Mouse (Mus musculus) small intestine, adult 10 weeks (tissue): ENCODE results near the gene Vmn1r127. TPM values are rescaled to one million over a fixed set of nuclear protein-coding genes. Genes with fewer than 3 reads are reported as not detected.

Experiments
- polyA plus RNA-seq: library from polyadenylated mRNA; stranded (reverse); fragments of 350-450 nt; fragmentation: Illumina TruSeq; extraction: RNeasy Lipid Tissue Mini Kit (QIAGEN cat#74804); gene quantifications from one replicate; pipeline ENCODE4 v1.2.3, GENCODE M21; 2014; ENCODE audit warnings: low replicate concordance

The Vmn1r127 gene
- polyA plus RNA-seq = not detected

GRCm38 (mm10) chr7:21319761-21320160, at the start of gene Vmn1r127:
TSS of gene Vmn1r127 (minus strand) at chr7:21319861.

DNA sequence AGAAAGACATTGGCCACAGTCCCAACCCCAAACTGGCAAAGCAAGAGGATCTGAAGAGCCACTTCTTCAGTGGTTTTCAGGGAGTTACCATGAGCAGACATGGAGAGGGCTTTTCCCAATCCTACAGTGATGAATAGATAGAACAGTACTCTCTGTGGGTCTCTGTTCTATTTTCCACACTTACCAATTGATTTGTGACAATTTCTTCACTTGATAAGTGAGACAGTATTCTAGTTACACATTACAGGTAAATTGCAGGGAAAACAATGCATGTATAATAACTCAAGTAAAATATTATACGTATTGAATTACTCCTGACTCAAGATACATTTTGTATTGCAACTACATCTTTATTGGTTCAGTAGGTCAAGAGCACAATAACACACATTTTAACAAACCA, 41.5 kb upstream of the Vmn1r127 start, which contains the start of gene Vmn1r129:
Gene Vmn1r129, minus strand, starts transcription at position 101 of the 400 bp plus-strand sequence.

GRCm38 (mm10) chr7:21349073-21349472, 29.4 kb upstream of the Vmn1r127 start, which contains the start of gene Vmn1r128:
TSS of gene Vmn1r128 (plus strand) at chr7:21349373.

GRCm38 (mm10) chr7:21301367-21301766, 18.3 kb downstream of the Vmn1r127 start, which contains the start of gene Vmn1r126:
TSS of gene Vmn1r126 (minus strand) at chr7:21301467.

DNA sequence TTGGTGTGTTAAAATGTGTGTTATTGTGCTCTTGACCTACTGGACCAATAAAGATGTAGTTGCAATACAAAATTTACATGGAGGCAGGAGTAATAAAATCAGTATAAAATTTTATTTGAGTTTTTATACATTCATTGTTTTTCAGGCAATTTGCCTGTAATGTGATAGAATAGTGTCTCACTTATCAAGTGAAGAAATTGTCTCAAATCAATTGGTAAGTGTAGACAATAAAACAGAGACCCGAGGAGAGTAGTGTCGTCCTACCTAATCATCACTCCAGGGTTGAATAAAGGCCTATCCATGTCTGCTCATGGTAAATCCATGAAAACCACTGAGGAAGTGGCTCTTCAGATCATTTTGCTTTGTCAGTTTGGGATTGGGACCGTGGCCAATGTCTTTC, 47.8 kb downstream of the Vmn1r127 start, which contains the start of gene Vmn1r125:
Gene Vmn1r125, plus strand, starts transcription at position 301 of the 400 bp plus-strand sequence.

Other genes with a start within 250 kb of the Vmn1r127 start
- gene Vmn1r121, start 221.3 kb downstream of the Vmn1r127 start, polyA plus RNA-seq = not detected
- gene Vmn1r122, start 185.7 kb downstream of the Vmn1r127 start, polyA plus RNA-seq = not detected
- not detected for gene Vmn1r123, start 157.7 kb downstream of the Vmn1r127 start, polyA plus RNA-seq
- gene Gm5157, start 129.4 kb downstream of the Vmn1r127 start, polyA plus RNA-seq = not detected
- gene Vmn1r124, start 59.2 kb downstream of the Vmn1r127 start, polyA plus RNA-seq = not detected
- gene Vmn1r125, start 47.7 kb downstream of the Vmn1r127 start, polyA plus RNA-seq = not detected
- gene Vmn1r126, start 18.4 kb downstream of the Vmn1r127 start, polyA plus RNA-seq = not detected
- not detected for gene Vmn1r128, start 29.5 kb upstream of the Vmn1r127 start, polyA plus RNA-seq
- gene Vmn1r129, start 41.4 kb upstream of the Vmn1r127 start, polyA plus RNA-seq = not detected
- not detected for gene Gm6882, start 112.9 kb upstream of the Vmn1r127 start, polyA plus RNA-seq
- gene Vmn1r130, start 191.9 kb upstream of the Vmn1r127 start, polyA plus RNA-seq = not detected
- gene Vmn1r131, start 226.2 kb upstream of the Vmn1r127 start, polyA plus RNA-seq = not detected